Mouse (Mus musculus): ENCODE results near the gene Itgad.

DNA sequence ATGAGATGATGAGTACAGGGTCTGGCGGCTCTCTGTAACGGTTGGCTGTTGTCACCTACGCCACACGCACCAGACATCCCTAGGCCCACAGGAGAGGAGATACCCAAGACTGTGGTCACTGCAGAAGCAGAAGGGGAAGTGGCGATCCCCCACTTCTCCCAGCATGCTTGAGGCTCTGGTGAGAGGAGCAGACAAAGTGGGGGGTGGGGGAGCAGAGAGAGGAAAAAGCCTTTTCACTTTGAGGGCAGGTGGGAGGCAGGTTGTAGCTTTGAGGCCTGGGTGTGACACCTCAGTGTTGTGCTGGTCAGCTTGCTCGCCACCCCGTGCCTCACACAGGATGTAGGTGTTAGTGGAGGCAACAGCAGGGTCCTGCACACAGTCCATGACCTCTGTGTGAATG, 25.9 kb downstream of the Itgad start:
- TF ChIP-seq CTCF (IDR thresholded peaks at IDR 0.05; ENCODE audit: borderline replicate concordance, insufficient read depth, low read depth, low read length) (no peak), POLR2A (IDR thresholded peaks at IDR 0.05; ENCODE audit: borderline replicate concordance, insufficient read depth, low read length) (no peak)
